Mouse (Mus musculus): ENCODE measurements around the gene Dupd1. TPM values are rescaled to one million over a fixed set of nuclear protein-coding genes. Genes with fewer than 3 reads are reported as not detected.

The Dupd1 gene
- polyA plus RNA-seq, 1 experiment: 0.24 TPM

GRCm38 (mm10) chr14:21729936-21730335 is 15.6 kb upstream of the Dupd1 start:
- no peaks in the 10 kb centered on the region for H3K36me3 ChIP-seq (ENCODE audit: control insufficient read depth, insufficient read depth, low read length)
- no peak for TF ChIP-seq POLR2A (IDR thresholded peaks at IDR 0.05; ENCODE audit: control insufficient read depth, extremely low read depth, insufficient read depth, low read length, poor library complexity)
- no peak for TF ChIP-seq CTCF (IDR thresholded peaks at IDR 0.05; ENCODE audit: borderline replicate concordance, control insufficient read depth, extremely low read depth, insufficient read depth, low read length, poor library complexity)
- H3K4me1 ChIP-seq (replicated peaks; ENCODE audit: control insufficient read depth, insufficient read depth, low read length): no peaks in the 10 kb centered on the region
- 97% methylated on average over 4 of the region's 4 CpGs for WGBS
- H3K27ac ChIP-seq (ENCODE audit: control insufficient read depth, insufficient read depth, low read length): no peak overlapping the region
- H3K4me3 ChIP-seq (ENCODE audit: control insufficient read depth, insufficient read depth, low read length): no peak overlapping the region
- no peak for DNase-seq
- no peaks in the 10 kb centered on the region for H3K27me3 ChIP-seq (ENCODE audit: control insufficient read depth, insufficient read depth, low read length)

DNA sequence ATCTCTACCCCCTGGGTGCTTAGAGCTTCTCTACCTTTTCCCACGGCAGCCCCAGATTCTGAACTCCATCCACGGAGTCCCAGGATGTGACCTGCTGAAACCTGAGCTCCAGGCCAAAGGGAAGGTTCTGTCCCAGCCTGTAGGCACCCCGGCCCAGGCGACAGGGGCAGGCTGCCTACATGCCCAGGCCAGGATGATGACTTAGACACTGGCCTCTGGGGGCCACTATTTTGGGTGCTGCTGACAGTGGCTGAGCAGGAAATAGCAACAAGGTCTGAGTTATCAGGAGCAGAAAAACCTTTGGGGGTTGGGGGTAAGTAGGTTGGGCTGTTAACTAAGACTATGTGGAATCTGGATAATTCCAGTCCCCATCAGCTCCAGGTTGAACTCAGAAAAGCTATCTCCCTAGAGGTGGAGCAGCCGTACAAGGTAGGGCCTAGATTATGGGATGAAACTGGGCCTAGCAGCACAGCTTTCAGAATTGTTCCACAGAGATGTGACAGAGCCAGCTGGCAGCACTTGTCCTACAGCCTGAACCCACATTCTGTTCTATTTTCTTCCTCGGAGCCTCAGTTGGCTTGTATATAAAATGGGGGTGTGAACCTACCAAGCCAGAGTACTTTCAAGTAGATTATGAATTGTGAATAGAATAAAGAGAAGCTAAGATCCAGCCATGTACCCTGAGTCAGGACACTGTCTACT is 14.8 kb upstream of the Dupd1 start:
- no peaks in the 10 kb centered on the region for H3K27me3 ChIP-seq (ENCODE audit: control insufficient read depth, insufficient read depth, low read length)
- TF ChIP-seq CTCF (IDR thresholded peaks at IDR 0.05; ENCODE audit: borderline replicate concordance, control insufficient read depth, extremely low read depth, insufficient read depth, low read length, poor library complexity) (no peak), POLR2A (IDR thresholded peaks at IDR 0.05; ENCODE audit: control insufficient read depth, extremely low read depth, insufficient read depth, low read length, poor library complexity) (no peak)
- 92% methylated on average over 6 of the region's 6 CpGs for WGBS
- H3K36me3 ChIP-seq (ENCODE audit: control insufficient read depth, insufficient read depth, low read length): no peaks in the 10 kb centered on the region
- H3K27ac ChIP-seq (ENCODE audit: control insufficient read depth, insufficient read depth, low read length): no peak overlapping the region
- no peak for DNase-seq
- no peaks in the 10 kb centered on the region for H3K4me1 ChIP-seq (replicated peaks; ENCODE audit: control insufficient read depth, insufficient read depth, low read length)
- no peak overlapping the region for H3K4me3 ChIP-seq (ENCODE audit: control insufficient read depth, insufficient read depth, low read length)

- over 99% methylated on average over 8 of the region's 8 CpGs for WGBS
- H3K36me3 ChIP-seq (ENCODE audit: control insufficient read depth, insufficient read depth, low read length): no peaks in the 10 kb centered on the region
- no peaks in the 10 kb centered on the region for H3K27me3 ChIP-seq (ENCODE audit: control insufficient read depth, insufficient read depth, low read length)
- no peak overlapping the region for H3K4me3 ChIP-seq (ENCODE audit: control insufficient read depth, insufficient read depth, low read length)
- TF ChIP-seq POLR2A (IDR thresholded peaks at IDR 0.05; ENCODE audit: control insufficient read depth, extremely low read depth, insufficient read depth, low read length, poor library complexity): no peak
- TF ChIP-seq CTCF (IDR thresholded peaks at IDR 0.05; ENCODE audit: borderline replicate concordance, control insufficient read depth, extremely low read depth, insufficient read depth, low read length, poor library complexity): no peak
- DNase-seq: no peak
- no peak overlapping the region for H3K27ac ChIP-seq (ENCODE audit: control insufficient read depth, insufficient read depth, low read length)
- H3K4me1 ChIP-seq (replicated peaks; ENCODE audit: control insufficient read depth, insufficient read depth, low read length): no peaks in the 10 kb centered on the region
These were observed 7.8 kb upstream of the Dupd1 start for GRCm38 (mm10) chr14:21722021-21722698.

GRCm38 (mm10) chr14:21720430-21721205 is 6.2 kb upstream of the Dupd1 start:
- no peak overlapping the region for H3K27ac ChIP-seq (ENCODE audit: control insufficient read depth, insufficient read depth, low read length)
- no peak for DNase-seq
- WGBS: 89% methylated on average over 4 of the region's 4 CpGs

GRCm38 (mm10) chr14:21719646-21720383 is 5.4 kb upstream of the Dupd1 start:
- no peaks in the 10 kb centered on the region for H3K4me1 ChIP-seq (replicated peaks; ENCODE audit: control insufficient read depth, insufficient read depth, low read length)
- no peak for DNase-seq
- H3K27ac ChIP-seq (ENCODE audit: control insufficient read depth, insufficient read depth, low read length): no peak overlapping the region
- no peaks in the 10 kb centered on the region for H3K27me3 ChIP-seq (ENCODE audit: control insufficient read depth, insufficient read depth, low read length)
- 92% methylated on average over 17 of the region's 17 CpGs for WGBS
- H3K36me3 ChIP-seq (ENCODE audit: control insufficient read depth, insufficient read depth, low read length): no peaks in the 10 kb centered on the region
- no peak overlapping the region for H3K4me3 ChIP-seq (ENCODE audit: control insufficient read depth, insufficient read depth, low read length)
- TF ChIP-seq POLR2A (IDR thresholded peaks at IDR 0.05; ENCODE audit: control insufficient read depth, extremely low read depth, insufficient read depth, low read length, poor library complexity) (no peak), CTCF (IDR thresholded peaks at IDR 0.05; ENCODE audit: borderline replicate concordance, control insufficient read depth, extremely low read depth, insufficient read depth, low read length, poor library complexity) (no peak)

More at GRCm38 (mm10) chr14:21720430-21721205, 6.2 kb upstream of the Dupd1 start:
- Histone ChIP-seq H3K4me1 (replicated peaks; ENCODE audit: control insufficient read depth, insufficient read depth, low read length) (no peaks in the 10 kb centered on the region), H3K27me3 (ENCODE audit: control insufficient read depth, insufficient read depth, low read length) (no peaks in the 10 kb centered on the region), H3K36me3 (ENCODE audit: control insufficient read depth, insufficient read depth, low read length) (no peaks in the 10 kb centered on the region), H3K4me3 (ENCODE audit: control insufficient read depth, insufficient read depth, low read length) (no peak overlapping the region)
- TF ChIP-seq CTCF (IDR thresholded peaks at IDR 0.05; ENCODE audit: borderline replicate concordance, control insufficient read depth, extremely low read depth, insufficient read depth, low read length, poor library complexity): no peak
- no peak for TF ChIP-seq POLR2A (IDR thresholded peaks at IDR 0.05; ENCODE audit: control insufficient read depth, extremely low read depth, insufficient read depth, low read length, poor library complexity)

DNA sequence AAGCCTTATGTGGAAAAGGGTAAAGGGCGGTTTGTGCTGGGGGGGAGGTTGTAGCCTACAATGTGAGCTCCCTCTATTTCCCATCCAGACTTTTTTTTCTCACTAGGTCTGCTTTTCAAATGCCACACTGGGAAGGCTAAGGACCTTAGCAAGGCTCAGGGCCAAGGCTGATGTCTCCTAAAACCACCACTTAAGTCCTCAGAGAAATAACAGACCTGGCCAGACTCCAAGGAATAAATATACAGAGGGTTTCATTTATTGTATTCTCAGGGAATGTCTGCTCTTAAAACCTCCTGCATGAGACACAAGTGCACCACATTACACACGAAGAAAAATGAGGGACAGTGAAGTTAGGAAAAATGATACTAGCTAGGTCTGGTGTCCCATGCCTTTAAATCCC is 3.1 kb downstream of the Dupd1 start:
- DNase-seq: no peak
- Histone ChIP-seq H3K27ac (ENCODE audit: control insufficient read depth, insufficient read depth, low read length) (no peak overlapping the region), H3K4me3 (ENCODE audit: control insufficient read depth, insufficient read depth, low read length) (no peak overlapping the region), H3K27me3 (ENCODE audit: control insufficient read depth, insufficient read depth, low read length) (no peaks in the 10 kb centered on the region), H3K4me1 (replicated peaks; ENCODE audit: control insufficient read depth, insufficient read depth, low read length) (no peaks in the 10 kb centered on the region), H3K36me3 (ENCODE audit: control insufficient read depth, insufficient read depth, low read length) (no peaks in the 10 kb centered on the region)
- 88% methylated on average over 2 of the region's 2 CpGs for WGBS
- TF ChIP-seq CTCF (IDR thresholded peaks at IDR 0.05; ENCODE audit: borderline replicate concordance, control insufficient read depth, extremely low read depth, insufficient read depth, low read length, poor library complexity) (no peak), POLR2A (IDR thresholded peaks at IDR 0.05; ENCODE audit: control insufficient read depth, extremely low read depth, insufficient read depth, low read length, poor library complexity) (no peak)

All from thymus, adult 2 months (tissue).